Mouse (Mus musculus): ENCODE measurements around the gene Tmem231. TPM values are rescaled to one million over a fixed set of nuclear protein-coding genes. Genes with fewer than 3 reads are reported as not detected.

The Tmem231 gene
- polyA plus RNA-seq, 1 experiment: 0.33 TPM

DNA sequence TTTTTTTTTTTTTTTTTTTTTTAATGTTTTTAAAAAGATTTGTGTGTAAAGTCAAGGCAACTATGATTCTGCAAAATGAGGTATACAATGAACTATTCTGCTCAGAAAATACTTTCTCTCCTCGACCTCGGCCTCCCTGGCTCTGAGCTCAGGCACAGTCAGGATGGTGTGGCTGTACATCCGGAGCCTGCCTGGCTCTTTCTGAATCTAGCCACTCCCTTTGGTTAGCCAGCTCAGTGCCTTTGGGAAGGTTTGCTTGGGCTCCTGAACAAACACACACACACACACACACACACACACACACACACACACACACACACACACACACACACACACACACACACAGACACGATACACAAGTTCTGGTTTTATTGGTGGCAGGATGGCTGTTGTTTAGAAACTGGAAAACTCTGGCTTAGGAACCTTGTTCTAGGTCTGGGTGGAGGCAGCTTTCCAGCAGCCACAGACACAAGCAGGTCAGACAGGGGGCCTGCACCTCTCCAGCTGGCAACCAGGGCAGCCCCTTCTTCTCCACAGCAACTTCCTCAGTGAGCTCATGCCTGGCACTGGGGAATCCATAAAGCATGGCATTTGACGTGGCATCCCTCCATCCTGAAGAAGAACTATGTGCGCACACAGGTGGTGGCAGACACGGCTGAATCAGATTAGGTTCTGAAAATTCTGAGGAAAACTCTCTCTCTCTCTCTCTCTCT lies 31.3 kb upstream of the Tmem231 start:
- Histone ChIP-seq H3K9me3 (ENCODE audit: control insufficient read depth, low read length) (no peaks in the 10 kb centered on the region), H3K4me3 (replicated peaks) (no peak overlapping the region), H3K36me3 (ENCODE audit: control insufficient read depth) (peaks cover 18% of the 10 kb centered on the region), H3K27me3 (ENCODE audit: control insufficient read depth) (no peaks in the 10 kb centered on the region), H3K4me1 (ENCODE audit: control insufficient read depth) (peaks cover 5% of the 10 kb centered on the region)
- TF ChIP-seq GATA1 (IDR thresholded peaks at IDR 0.05; ENCODE audit: low read length): no peak
- TF ChIP-seq TAL1 (IDR thresholded peaks at IDR 0.05; ENCODE audit: low read length): no peak

DNA sequence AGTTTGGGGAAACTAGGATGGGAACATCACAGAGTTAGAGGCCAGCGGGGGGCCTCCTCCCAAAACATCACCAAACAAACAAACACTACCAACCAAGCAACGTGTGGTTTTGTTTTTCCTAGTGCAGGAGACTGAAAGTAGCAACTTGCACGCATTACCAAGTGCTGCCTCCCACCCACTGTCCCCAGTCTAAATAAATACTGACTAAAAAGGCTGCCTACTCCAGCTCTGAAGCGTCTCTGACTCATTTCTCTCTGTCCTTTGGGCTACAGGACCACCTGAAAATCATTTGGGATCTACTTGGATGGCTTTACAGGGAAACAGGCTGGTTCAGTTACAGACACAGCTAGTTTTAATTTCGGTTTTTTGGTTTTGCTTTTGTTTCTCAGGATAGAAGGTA lies 30.7 kb upstream of the Tmem231 start:
- no peak overlapping the region for H3K4me3 ChIP-seq (replicated peaks)
- H3K9me3 ChIP-seq (ENCODE audit: control insufficient read depth, low read length): no peaks in the 10 kb centered on the region
- TF ChIP-seq TAL1 (IDR thresholded peaks at IDR 0.05; ENCODE audit: low read length) (no peak), GATA1 (IDR thresholded peaks at IDR 0.05; ENCODE audit: low read length) (no peak)
- H3K4me1 ChIP-seq (ENCODE audit: control insufficient read depth): peaks cover 5% of the 10 kb centered on the region
- no peaks in the 10 kb centered on the region for H3K27me3 ChIP-seq (ENCODE audit: control insufficient read depth)
- peaks cover 24% of the 10 kb centered on the region for H3K36me3 ChIP-seq (ENCODE audit: control insufficient read depth)

DNA sequence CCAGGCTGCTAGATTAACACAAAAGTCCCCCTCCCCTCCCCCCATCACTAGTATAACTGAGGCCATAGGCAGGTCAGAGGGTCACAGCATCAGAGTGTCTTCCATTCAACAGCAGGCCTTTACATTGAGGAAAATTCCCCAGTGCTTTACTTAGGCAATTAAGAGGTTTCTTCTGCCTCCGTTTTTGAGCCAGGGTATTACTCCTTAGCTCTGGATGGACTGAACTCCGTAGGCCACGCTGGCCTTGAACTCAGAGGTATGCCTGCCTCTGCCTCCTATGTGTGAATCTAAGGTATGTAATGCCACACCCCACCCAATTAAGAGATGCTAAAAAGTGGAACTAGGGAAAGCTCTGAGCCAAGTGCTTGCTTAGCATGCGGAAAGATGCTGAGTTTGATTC lies 29.9 kb upstream of the Tmem231 start:
- TF ChIP-seq TAL1 (IDR thresholded peaks at IDR 0.05; ENCODE audit: low read length) (no peak), GATA1 (IDR thresholded peaks at IDR 0.05; ENCODE audit: low read length) (no peak)
- Histone ChIP-seq H3K9me3 (ENCODE audit: control insufficient read depth, low read length) (no peaks in the 10 kb centered on the region), H3K4me1 (ENCODE audit: control insufficient read depth) (peaks cover 5% of the 10 kb centered on the region), H3K4me3 (replicated peaks) (no peak overlapping the region), H3K36me3 (ENCODE audit: control insufficient read depth) (peaks cover 24% of the 10 kb centered on the region), H3K27me3 (ENCODE audit: control insufficient read depth) (no peaks in the 10 kb centered on the region)

DNA sequence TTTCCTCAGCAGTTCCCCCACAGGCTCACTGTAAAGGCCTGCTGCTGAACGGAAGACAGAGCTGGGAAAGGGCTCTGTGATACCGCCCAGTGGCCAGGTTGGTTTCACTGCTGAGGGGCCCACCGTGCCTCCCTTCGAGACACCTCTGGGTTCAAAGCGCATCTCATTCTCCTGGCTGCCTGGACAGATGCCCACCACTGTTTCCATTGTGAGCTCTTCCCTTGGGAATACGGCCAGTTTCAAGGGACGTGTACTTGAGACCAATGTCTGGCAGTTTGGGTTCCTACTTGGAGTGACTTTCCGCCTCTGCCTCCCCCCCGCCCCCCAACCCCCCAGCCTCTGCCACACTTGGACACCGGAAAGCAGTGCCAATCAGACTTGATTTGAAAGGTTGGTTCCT lies 29.4 kb upstream of the Tmem231 start:
- no peaks in the 10 kb centered on the region for H3K9me3 ChIP-seq (ENCODE audit: control insufficient read depth, low read length)
- H3K4me1 ChIP-seq (ENCODE audit: control insufficient read depth): peaks cover 5% of the 10 kb centered on the region
- no peak overlapping the region for H3K4me3 ChIP-seq (replicated peaks)
- H3K36me3 ChIP-seq (ENCODE audit: control insufficient read depth): peaks cover 23% of the 10 kb centered on the region
- H3K27me3 ChIP-seq (ENCODE audit: control insufficient read depth): no peaks in the 10 kb centered on the region
- no peak for TF ChIP-seq TAL1 (IDR thresholded peaks at IDR 0.05; ENCODE audit: low read length)
- TF ChIP-seq GATA1 (IDR thresholded peaks at IDR 0.05; ENCODE audit: low read length): no peak

DNA sequence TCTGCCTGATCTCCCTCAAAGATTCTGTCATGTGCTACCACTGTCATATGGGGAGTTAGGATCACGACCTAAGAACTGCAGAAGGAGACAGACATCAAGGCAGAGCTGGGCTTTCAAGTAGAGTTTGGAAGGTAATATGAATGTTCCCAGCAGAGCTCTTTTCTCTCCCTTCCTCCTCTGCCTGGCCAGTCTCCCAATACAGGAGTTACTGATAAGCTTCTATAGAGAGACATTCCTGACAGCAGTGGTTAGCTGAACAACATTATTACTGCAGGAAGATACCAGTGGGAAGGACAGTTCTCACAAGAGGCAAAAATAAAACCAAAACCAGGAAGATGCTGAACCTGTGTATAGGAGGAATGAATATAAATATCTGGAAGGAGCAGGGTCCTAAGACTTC lies 28.9 kb upstream of the Tmem231 start:
- H3K27me3 ChIP-seq (ENCODE audit: control insufficient read depth): no peaks in the 10 kb centered on the region
- H3K9me3 ChIP-seq (ENCODE audit: control insufficient read depth, low read length): no peaks in the 10 kb centered on the region
- peaks cover 23% of the 10 kb centered on the region for H3K36me3 ChIP-seq (ENCODE audit: control insufficient read depth)
- no peak for TF ChIP-seq GATA1 (IDR thresholded peaks at IDR 0.05; ENCODE audit: low read length)
- no peak for TF ChIP-seq TAL1 (IDR thresholded peaks at IDR 0.05; ENCODE audit: low read length)
- no peak overlapping the region for H3K4me3 ChIP-seq (replicated peaks)
- H3K4me1 ChIP-seq (ENCODE audit: control insufficient read depth): peaks cover 5% of the 10 kb centered on the region

DNA sequence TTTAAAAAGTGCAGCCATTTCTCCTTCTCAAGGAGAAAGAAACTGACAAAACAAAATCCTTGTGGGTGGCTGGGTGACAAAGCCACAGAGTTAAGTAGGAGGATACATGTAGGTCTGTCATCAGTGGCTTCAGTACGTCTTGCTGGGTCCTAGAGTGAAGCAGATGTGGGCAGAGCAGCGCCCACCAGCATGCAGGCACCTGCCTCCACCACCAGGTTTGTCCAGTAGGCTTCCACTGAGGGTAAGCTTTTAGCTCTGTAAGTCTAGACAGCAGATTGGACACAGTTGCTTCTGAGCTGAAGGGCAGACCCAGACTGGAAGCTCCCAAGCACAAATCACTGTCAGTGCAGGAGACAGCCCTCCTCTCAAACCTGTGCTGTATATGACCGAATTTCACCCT lies 27.6 kb upstream of the Tmem231 start:
- Histone ChIP-seq H3K36me3 (ENCODE audit: control insufficient read depth) (peaks cover 35% of the 10 kb centered on the region), H3K9me3 (ENCODE audit: control insufficient read depth, low read length) (no peaks in the 10 kb centered on the region), H3K4me3 (replicated peaks) (no peak overlapping the region), H3K4me1 (ENCODE audit: control insufficient read depth) (no peaks in the 10 kb centered on the region), H3K27me3 (ENCODE audit: control insufficient read depth) (no peaks in the 10 kb centered on the region)
- no peak for TF ChIP-seq GATA1 (IDR thresholded peaks at IDR 0.05; ENCODE audit: low read length)
- no peak for TF ChIP-seq TAL1 (IDR thresholded peaks at IDR 0.05; ENCODE audit: low read length)

DNA sequence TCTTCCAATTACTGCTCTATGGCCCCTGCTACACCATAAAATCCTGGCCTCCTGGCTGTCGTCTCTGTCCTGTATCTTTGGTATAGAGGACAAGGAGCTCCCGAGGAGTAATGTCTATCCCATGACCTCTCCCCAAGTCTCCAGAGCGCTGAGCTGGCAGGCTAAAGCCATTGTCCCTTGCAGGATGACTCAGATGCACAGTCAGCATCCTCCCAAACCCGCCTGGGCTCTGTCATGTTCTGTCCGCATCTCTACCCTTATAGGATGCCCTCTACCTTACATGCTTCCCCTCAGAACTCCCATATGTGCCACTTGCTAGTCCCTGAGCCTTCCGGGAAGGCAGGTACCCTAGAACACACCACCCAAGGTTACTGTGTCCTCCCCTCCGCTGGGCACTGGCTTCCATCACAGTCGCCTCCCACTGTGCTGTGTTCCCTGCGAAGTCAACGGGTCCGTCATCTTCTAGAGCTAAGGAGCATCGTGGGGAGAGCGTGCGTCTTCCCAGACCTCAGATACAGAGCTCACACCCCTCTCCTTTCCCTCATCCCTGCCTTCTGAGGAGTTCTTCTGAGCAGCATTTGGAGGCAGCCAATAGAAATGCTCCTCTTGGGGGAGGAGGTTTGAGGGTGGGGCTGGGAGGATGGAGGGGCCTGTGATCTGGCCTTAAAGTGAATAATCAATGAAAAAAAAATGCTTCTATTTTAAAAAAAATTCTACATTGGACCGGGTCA lies 27.1 kb upstream of the Tmem231 start:
- H3K4me3 ChIP-seq (replicated peaks): no peak overlapping the region
- H3K4me1 ChIP-seq (ENCODE audit: control insufficient read depth): no peaks in the 10 kb centered on the region

DNA sequence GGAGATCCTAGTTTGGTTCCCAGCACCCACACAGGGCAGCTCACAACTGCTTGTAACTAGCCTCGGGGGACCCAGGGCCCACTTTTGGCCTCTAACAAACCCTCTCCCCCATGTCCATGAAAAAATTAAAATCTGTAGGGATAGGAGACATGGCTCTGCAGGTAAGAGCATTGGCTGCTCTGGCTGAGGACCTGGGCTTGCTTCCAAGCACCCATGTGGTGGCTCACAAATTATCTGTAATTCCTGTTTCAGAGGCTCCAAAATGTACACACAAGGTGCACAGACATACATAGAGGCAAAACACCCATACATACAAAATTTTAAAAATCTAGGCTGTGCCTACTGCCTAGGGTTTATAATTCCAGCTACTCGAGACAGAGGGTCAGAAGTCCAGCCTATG lies 23.6 kb upstream of the Tmem231 start:
- no peaks in the 10 kb centered on the region for H3K9me3 ChIP-seq (ENCODE audit: control insufficient read depth, low read length)
- TF ChIP-seq TAL1 (IDR thresholded peaks at IDR 0.05; ENCODE audit: low read length) (no peak), GATA1 (IDR thresholded peaks at IDR 0.05; ENCODE audit: low read length) (no peak)
- H3K4me1 ChIP-seq (ENCODE audit: control insufficient read depth): no peaks in the 10 kb centered on the region
- H3K4me3 ChIP-seq (replicated peaks): no peak overlapping the region
- peaks cover 71% of the 10 kb centered on the region for H3K36me3 ChIP-seq (ENCODE audit: control insufficient read depth)
- H3K27me3 ChIP-seq (ENCODE audit: control insufficient read depth): no peaks in the 10 kb centered on the region

More for the DNA sequence above, 27.1 kb upstream of the Tmem231 start:
- Histone ChIP-seq H3K9me3 (ENCODE audit: control insufficient read depth, low read length) (no peaks in the 10 kb centered on the region), H3K27me3 (ENCODE audit: control insufficient read depth) (no peaks in the 10 kb centered on the region), H3K36me3 (ENCODE audit: control insufficient read depth) (peaks cover 41% of the 10 kb centered on the region)
- TF ChIP-seq TAL1 (IDR thresholded peaks at IDR 0.05; ENCODE audit: low read length) (no peak), GATA1 (IDR thresholded peaks at IDR 0.05; ENCODE audit: low read length) (no peak)

DNA sequence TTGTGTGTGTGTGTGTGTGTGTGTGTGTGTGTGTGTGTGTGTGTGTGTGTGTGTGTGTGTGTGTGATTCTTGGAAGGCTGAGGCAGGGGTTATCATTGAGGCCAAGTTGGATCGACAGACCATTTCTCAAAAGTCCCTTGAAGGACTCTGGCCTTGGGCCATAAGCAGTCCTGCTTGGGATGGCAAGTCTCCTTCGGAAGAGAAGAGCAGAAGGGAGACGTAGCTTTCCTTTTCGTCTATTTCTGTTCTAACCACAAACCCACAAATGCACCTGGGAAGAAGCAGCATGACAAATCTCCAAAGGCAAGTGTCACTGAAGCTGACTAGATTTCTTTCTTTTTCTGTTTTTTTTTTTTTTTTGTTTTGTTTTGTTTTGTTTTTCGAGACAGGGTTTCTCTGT lies 22.2 kb upstream of the Tmem231 start:
- peaks cover 83% of the 10 kb centered on the region for H3K36me3 ChIP-seq (ENCODE audit: control insufficient read depth)
- no peaks in the 10 kb centered on the region for H3K4me1 ChIP-seq (ENCODE audit: control insufficient read depth)
- H3K4me3 ChIP-seq (replicated peaks): no peak overlapping the region
- TF ChIP-seq GATA1 (IDR thresholded peaks at IDR 0.05; ENCODE audit: low read length) (no peak), TAL1 (IDR thresholded peaks at IDR 0.05; ENCODE audit: low read length) (no peak)
- H3K27me3 ChIP-seq (ENCODE audit: control insufficient read depth): no peaks in the 10 kb centered on the region
- no peaks in the 10 kb centered on the region for H3K9me3 ChIP-seq (ENCODE audit: control insufficient read depth, low read length)

All from erythroblast, embryonic 14.5 days (primary cell).